In genomic region chr11:75406865-75407264, GRCm38 (mm10) we compare ENCODE assay signal across 8 mouse cellular contexts. TPM values are rescaled to one million over a fixed set of nuclear protein-coding genes. Genes with fewer than 3 reads are reported as not detected.
A peak's percentile ranks its signal among the peaks of the same experiment; 100 is the strongest.
DNase-seq lines count a peak whose midpoint lies in the region; ATAC-seq and TF ChIP-seq lines count a peak whose summit lies in the region.

No protein-coding gene starts in this region.

- H3K36me3 ChIP-seq in intestine, postnatal 0 days (ENCODE audit: control insufficient read depth, insufficient read depth), result 0 out of 2 replicates have a peak, but pooled peaks cover 5% of the 10 kb centered on the region
- H3K36me3 ChIP-seq in intestine, embryonic 15.5 days, result no peaks in the 10 kb centered on the region
- peaks cover 27% of the 10 kb centered on the region for H3K36me3 ChIP-seq in myocyte (ENCODE audit: control insufficient read depth, insufficient read depth)

- H3K4me2 ChIP-seq in intestine, postnatal 0 days (replicated peaks; ENCODE audit: low read depth), result no peak overlapping the region
- no peak overlapping the region for H3K4me2 ChIP-seq in intestine, embryonic 15.5 days (replicated peaks)
- H3K4me2 ChIP-seq in myocyte (ENCODE audit: low read depth), result peak overlapping the region; percentile 47

- 51% methylated on average over 3 of the region's 3 CpGs for WGBS in intestine, postnatal 0 days
- WGBS in intestine, embryonic 15.5 days, result 54% methylated on average over 3 of the region's 3 CpGs

- peak; percentile 75 for TF ChIP-seq CTCF in intestine, postnatal 0 days (IDR thresholded peaks at IDR 0.05; ENCODE audit: low read depth)

- DNase-seq in CD8-positive naive resting alpha-beta T cell, adult 2 months (ENCODE audit: low read depth in 2 of 2, low spot score in 2 of 2), result peak; percentile 58 to 79
- peak; percentile 59 for DNase-seq in WW6 (ENCODE audit: low read depth, low spot score)
- DNase-seq in heart, postnatal 36 days, result peak; percentile 46 to 64
- no peak for DNase-seq in ovary, adult 18-20 months (ENCODE audit: low spot score)
- DNase-seq in frontal cortex, postnatal 36 days (ENCODE audit: low spot score in 2 of 2), result no peak

- no peak for TF ChIP-seq POLR2A in myocyte (IDR thresholded peaks at IDR 0.05; ENCODE audit: insufficient read length, low read depth)

- ATAC-seq in intestine, postnatal 0 days, result no peak
- no peak for ATAC-seq in intestine, embryonic 15.5 days

- no peaks in the 10 kb centered on the region for H3K27me3 ChIP-seq in intestine, postnatal 0 days (replicated peaks; ENCODE audit: control insufficient read depth, insufficient read depth, low read length)
- H3K27me3 ChIP-seq in intestine, embryonic 15.5 days (replicated peaks), result no peaks in the 10 kb centered on the region
- no peaks in the 10 kb centered on the region for H3K27me3 ChIP-seq in myocyte (ENCODE audit: control insufficient read depth, insufficient read depth, insufficient read length)

- H3K79me2 ChIP-seq in myocyte (ENCODE audit: control insufficient read depth, insufficient read depth), result no peaks in the 10 kb centered on the region

- no peak overlapping the region for H3K4me3 ChIP-seq in intestine, postnatal 0 days (ENCODE audit: low read depth, low read length)
- H3K4me3 ChIP-seq in intestine, embryonic 15.5 days (replicated peaks), result no peak overlapping the region
- H3K4me3 ChIP-seq in myocyte, result no peak overlapping the region

- 0 out of 2 replicates have a peak, but pooled peaks cover 3% of the 10 kb centered on the region for H3K4me1 ChIP-seq in intestine, postnatal 0 days (replicated peaks; ENCODE audit: control insufficient read depth, insufficient read depth, low read length)
- H3K4me1 ChIP-seq in intestine, embryonic 15.5 days (replicated peaks), result 0 out of 2 replicates have a peak, but pooled peaks cover 2% of the 10 kb centered on the region

- H3ac ChIP-seq in myocyte (ENCODE audit: control insufficient read depth, insufficient read length), result no peak overlapping the region

- no peaks in the 10 kb centered on the region for H3K9me3 ChIP-seq in intestine, postnatal 0 days (ENCODE audit: control insufficient read depth)
- no peaks in the 10 kb centered on the region for H3K9me3 ChIP-seq in intestine, embryonic 15.5 days

- no peak overlapping the region for H3K27ac ChIP-seq in intestine, postnatal 0 days (ENCODE audit: low read depth, low read length)
- H3K27ac ChIP-seq in intestine, embryonic 15.5 days, result no peak overlapping the region

- no peak overlapping the region for H3K9ac ChIP-seq in intestine, postnatal 0 days (ENCODE audit: low read depth, low read length)
- H3K9ac ChIP-seq in intestine, embryonic 15.5 days, result no peak overlapping the region

- intact Hi-C loops in heart, postnatal 36 days (cut with DNase I), result loop anchor here (5.0 kb wide), 1 partner anchor 230 kb away; the partner anchor contains the start of gene Ovca2

TF ChIP-seq in myocyte, 11 proteins besides CTCF, POLR2A, EP300 and RAD21:
- TF ChIP-seq MYOD1 (IDR thresholded peaks at IDR 0.05; ENCODE audit: control insufficient read depth in 1 of 3, insufficient read length in 2 of 3, low read depth in 2 of 3), result peak in 2 of 3 experiments; percentile 31 to 46
- TF ChIP-seq CEBPB (IDR thresholded peaks at IDR 0.05; ENCODE audit: insufficient read depth, poor library complexity, severe bottlenecking), result no peak
- TF ChIP-seq REST (IDR thresholded peaks at IDR 0.05; ENCODE audit: insufficient read depth, insufficient read length), result no peak
- no peak for TF ChIP-seq E2F4 (IDR thresholded peaks at IDR 0.05; ENCODE audit: insufficient read depth)

RNA-seq across cellular contexts. Expression of gene Serpinf1, which starts 15.6 kb away (rescaled TPM):
- 20.7 and 21.4 TPM in 2 replicates for polyA plus RNA-seq in intestine, postnatal 0 days (2015; fragmentation: Nextera tagmentation; extraction: Ambion mirVana)
- polyA plus RNA-seq in intestine, embryonic 15.5 days (2015; fragmentation: Nextera tagmentation; extraction: Ambion mirVana), result 41.1 and 48.0 TPM in 2 replicates
- 10 to 100 TPM; 25.4 to 26.1 TPM for total RNA-seq in heart, postnatal 36 days (2021)
- polyA plus RNA-seq in myocyte (2012; fragmentation: generic; extraction: Trizol), result 911 TPM

RNA-seq across cellular contexts. Expression of gene Serpinf2, which starts 32.5 kb away (rescaled TPM):
- polyA plus RNA-seq in intestine, postnatal 0 days (2015; fragmentation: Nextera tagmentation; extraction: Ambion mirVana), result 2.7 and 4.0 TPM in 2 replicates
- 20.4 and 26.4 TPM in 2 replicates for polyA plus RNA-seq in intestine, embryonic 15.5 days (2015; fragmentation: Nextera tagmentation; extraction: Ambion mirVana)
- not detected for total RNA-seq in heart, postnatal 36 days (2021)
- 0.06 TPM for polyA plus RNA-seq in myocyte (2012; fragmentation: generic; extraction: Trizol)

RNA-seq across cellular contexts. Expression of gene Wdr81, which starts 47.7 kb away (rescaled TPM):
- 8.8 and 9.9 TPM in 2 replicates for polyA plus RNA-seq in intestine, postnatal 0 days (2015; fragmentation: Nextera tagmentation; extraction: Ambion mirVana)
- 6.1 and 7.0 TPM in 2 replicates for polyA plus RNA-seq in intestine, embryonic 15.5 days (2015; fragmentation: Nextera tagmentation; extraction: Ambion mirVana)
- total RNA-seq in heart, postnatal 36 days (2021), result 10 to 100 TPM in 1 of 2 experiments, 1 to 10 TPM in 1; 8.7 to 10.4 TPM
- 17.3 TPM for polyA plus RNA-seq in myocyte (2012; fragmentation: generic; extraction: Trizol)

RNA-seq across cellular contexts. Expression of gene Tlcd2, which starts 54.6 kb away (rescaled TPM):
- polyA plus RNA-seq in intestine, postnatal 0 days (2015; fragmentation: Nextera tagmentation; extraction: Ambion mirVana), result 52.7 and 53.9 TPM in 2 replicates
- 17.7 and 20.3 TPM in 2 replicates for polyA plus RNA-seq in intestine, embryonic 15.5 days (2015; fragmentation: Nextera tagmentation; extraction: Ambion mirVana)
- total RNA-seq in heart, postnatal 36 days (2021), result 1 to 10 TPM; 5.4 to 7.1 TPM
- 2.9 TPM for polyA plus RNA-seq in myocyte (2012; fragmentation: generic; extraction: Trizol)

RNA-seq across cellular contexts. Expression of gene Smyd4, which starts 58.6 kb away (rescaled TPM):
- 3.1 and 3.4 TPM in 2 replicates for polyA plus RNA-seq in intestine, postnatal 0 days (2015; fragmentation: Nextera tagmentation; extraction: Ambion mirVana)
- 9.2 and 9.3 TPM in 2 replicates for polyA plus RNA-seq in intestine, embryonic 15.5 days (2015; fragmentation: Nextera tagmentation; extraction: Ambion mirVana)
- total RNA-seq in heart, postnatal 36 days (2021), result 1 to 10 TPM; 4.4 to 7.5 TPM
- 6.9 TPM for polyA plus RNA-seq in myocyte (2012; fragmentation: generic; extraction: Trizol)

Comparison
In these comparisons a context has a peak if more than half of its experiments do, and no peak if none do; other contexts are left out.
1. DNase-seq: peak in CD8-positive naive resting alpha-beta T cell, adult 2 months (2 of 2), WW6 (single experiment) and heart, postnatal 36 days (2 of 2); none in ovary, adult 18-20 months (single experiment) and frontal cortex, postnatal 36 days (0 of 2).
2. RNA of gene Serpinf1, which starts 15.6 kb away (polyA plus RNA-seq): 911 TPM in myocyte (single experiment); 41.1 to 48.0 TPM in intestine, embryonic 15.5 days and 20.7 to 21.4 TPM in intestine, postnatal 0 days; every median in the first group is over 10 times any median in the second.